Mouse (Mus musculus) heart, postnatal 0 days (tissue): ENCODE results near the gene Smyd3.

Experiments used
- CTCF ChIP-seq: IDR thresholded peaks from 2 replicates; pipeline ENCODE4 v1.5.1; 2016; ENCODE audit warnings: antibody characterized with exemption, control low read depth, low read depth
- EP300 ChIP-seq: IDR thresholded peaks from 2 replicates; pipeline ENCODE4 v1.6.1; 2016; ENCODE audit warnings: antibody characterized with exemption, low read depth

DNA sequence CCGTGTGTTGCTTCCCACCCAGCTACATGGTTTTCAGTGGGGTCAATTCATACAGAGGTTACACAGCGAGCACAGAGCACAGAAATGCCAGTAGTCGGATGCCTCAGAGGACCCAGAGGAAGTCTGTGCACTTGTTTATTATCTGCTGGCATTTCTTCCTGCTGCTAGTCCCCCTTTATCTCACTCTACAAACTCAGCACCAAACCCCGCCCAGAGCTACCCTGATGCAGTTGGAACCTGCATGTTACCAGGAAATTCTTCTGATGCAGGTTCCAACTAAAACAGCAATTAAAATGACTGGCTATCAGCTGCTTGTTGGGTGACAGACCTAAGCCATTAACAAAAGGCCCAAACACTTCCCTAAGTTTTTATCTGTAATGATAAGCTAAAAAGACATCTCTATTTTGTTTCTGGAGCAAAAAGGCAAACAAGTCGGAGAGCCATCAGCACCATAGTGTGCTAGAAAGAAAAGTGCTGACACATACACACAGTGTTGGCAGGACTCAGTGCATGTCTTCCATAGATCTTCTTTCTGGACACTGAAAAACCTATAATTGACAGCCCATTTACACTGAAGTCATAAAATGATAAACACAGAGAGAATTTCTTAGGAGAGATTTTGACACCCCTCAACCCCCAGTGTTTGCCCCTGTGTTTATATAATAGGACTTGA lies 368.2 kb downstream of the Smyd3 start:
- no peak for TF ChIP-seq CTCF
- no peak for TF ChIP-seq EP300
